Mouse (Mus musculus) ES-Bruce4 (cell line): Measurements from ENCODE around the gene Slc25a28. TPM values are rescaled to one million over a fixed set of nuclear protein-coding genes. Genes with fewer than 3 reads are reported as not detected.

Experiments used
- H3K27ac ChIP-seq: 2 replicates; pipeline ENCODE4 v1.5.1; 2012; ENCODE audit warnings: low read length, inconsistent platforms; ENCODE audit not compliant: insufficient read depth
- H3K27me3 ChIP-seq: 2 replicates; pipeline ENCODE4 v1.6.1; 2012; ENCODE audit warnings: mild to moderate bottlenecking, low read length, inconsistent platforms; ENCODE audit not compliant: control insufficient read depth, poor library complexity, insufficient read depth, severe bottlenecking
- H3K36me3 ChIP-seq: 2 replicates; pipeline ENCODE4 v1.6.1; 2012; ENCODE audit warnings: inconsistent platforms, mild to moderate bottlenecking, low read length, moderate library complexity; ENCODE audit not compliant: control insufficient read depth, poor library complexity, insufficient read depth, severe bottlenecking
- H3K4me1 ChIP-seq: one replicate; pipeline ENCODE4 v1.8.1; 2011; ENCODE audit warnings: low read length; ENCODE audit not compliant: control insufficient read depth, insufficient read depth
- H3K4me3 ChIP-seq: 2 replicates; pipeline ENCODE4 v1.5.1; 2011; ENCODE audit warnings: low read depth, mild to moderate bottlenecking, low read length
- H3K9ac ChIP-seq: 2 replicates; pipeline ENCODE4 v1.6.1; 2012; ENCODE audit warnings: low read depth, mild to moderate bottlenecking, inconsistent platforms; ENCODE audit not compliant: poor library complexity, severe bottlenecking
- H3K9me3 ChIP-seq: replicated peaks from 2 replicates; pipeline ENCODE4 v1.6.1; 2012; ENCODE audit warnings: mild to moderate bottlenecking, low read length, inconsistent platforms; ENCODE audit not compliant: control insufficient read depth, poor library complexity, insufficient read depth, severe bottlenecking
- CTCF ChIP-seq: IDR thresholded peaks from one replicate; pipeline ENCODE4 v1.8.1; 2011; ENCODE audit warnings: low read depth, low read length
- EP300 ChIP-seq: IDR thresholded peaks from 2 replicates; pipeline ENCODE4 v1.6.1; 2011; ENCODE audit warnings: low read depth, low read length; ENCODE audit not compliant: insufficient read depth
- POLR2A ChIP-seq: IDR thresholded peaks from one replicate; pipeline ENCODE4 v1.8.1; 2011; ENCODE audit warnings: low read length; ENCODE audit not compliant: insufficient read depth
- polyA plus RNA-seq: library from polyadenylated mRNA; stranded (reverse); fragments of >200 nt; gene quantifications from 2 replicates; pipeline ENCODE4 v1.2.4, GENCODE M21; 2011; ENCODE audit warnings: low read depth; ENCODE audit not compliant: missing spikeins, insufficient read depth, insufficient read length

Slc25a28 gene
- polyA plus RNA-seq, 1 experiment: 31.2 TPM

GRCm38 (mm10) chr19:43651241-43651785 lies 23.4 kb downstream of the Slc25a28 start:
- Histone ChIP-seq H3K36me3 (no peaks in the 10 kb centered on the region), H3K4me3 (no peak overlapping the region), H3K9me3 (no peaks in the 10 kb centered on the region), H3K27ac (no peak overlapping the region), H3K4me1 (peaks cover 4% of the 10 kb centered on the region), H3K27me3 (no peaks in the 10 kb centered on the region), H3K9ac (no peak overlapping the region)
- TF ChIP-seq EP300 (no peak), CTCF (no peak), POLR2A (no peak)

- Histone ChIP-seq H3K9me3 (no peaks in the 10 kb centered on the region), H3K9ac (no peak overlapping the region)
- TF ChIP-seq EP300 (no peak), CTCF (no peak), POLR2A (no peak)
Measured at GRCm38 (mm10) chr19:43648343-43648742, 26.3 kb downstream of the Slc25a28 start.

GRCm38 (mm10) chr19:43647261-43647660 lies 27.4 kb downstream of the Slc25a28 start:
- H3K4me1 ChIP-seq: peaks cover 6% of the 10 kb centered on the region
- H3K4me3 ChIP-seq: no peak overlapping the region
- no peaks in the 10 kb centered on the region for H3K9me3 ChIP-seq
- H3K9ac ChIP-seq: no peak overlapping the region
- TF ChIP-seq POLR2A (no peak), CTCF (no peak)
- H3K27me3 ChIP-seq: no peaks in the 10 kb centered on the region
- no peaks in the 10 kb centered on the region for H3K36me3 ChIP-seq
- H3K27ac ChIP-seq: no peak overlapping the region

More at GRCm38 (mm10) chr19:43648343-43648742, 26.3 kb downstream of the Slc25a28 start:
- no peaks in the 10 kb centered on the region for H3K36me3 ChIP-seq
- peaks cover 6% of the 10 kb centered on the region for H3K4me1 ChIP-seq
- H3K27me3 ChIP-seq: no peaks in the 10 kb centered on the region
- H3K27ac ChIP-seq: no peak overlapping the region
- H3K4me3 ChIP-seq: no peak overlapping the region

- no peak overlapping the region for H3K27ac ChIP-seq
- TF ChIP-seq CTCF: no peak
- no peak for TF ChIP-seq POLR2A
- no peak for TF ChIP-seq EP300
- H3K4me3 ChIP-seq: no peak overlapping the region
- H3K27me3 ChIP-seq: no peaks in the 10 kb centered on the region
- H3K4me1 ChIP-seq: peaks cover 6% of the 10 kb centered on the region
- no peak overlapping the region for H3K9ac ChIP-seq
- no peaks in the 10 kb centered on the region for H3K9me3 ChIP-seq
- no peaks in the 10 kb centered on the region for H3K36me3 ChIP-seq
Measured at GRCm38 (mm10) chr19:43646852-43647251, 27.8 kb downstream of the Slc25a28 start.

- H3K36me3 ChIP-seq: no peaks in the 10 kb centered on the region
- H3K4me3 ChIP-seq: no peak overlapping the region
- H3K27ac ChIP-seq: no peak overlapping the region
- peaks cover 6% of the 10 kb centered on the region for H3K4me1 ChIP-seq
- H3K9ac ChIP-seq: no peak overlapping the region
- no peaks in the 10 kb centered on the region for H3K9me3 ChIP-seq
- no peaks in the 10 kb centered on the region for H3K27me3 ChIP-seq
- TF ChIP-seq POLR2A (no peak), CTCF (no peak), EP300 (no peak)
Measured at GRCm38 (mm10) chr19:43645508-43645907, 29.2 kb downstream of the Slc25a28 start.

GRCm38 (mm10) chr19:43642843-43643242 lies 31.8 kb downstream of the Slc25a28 start:
- H3K36me3 ChIP-seq: no peaks in the 10 kb centered on the region
- no peak overlapping the region for H3K4me3 ChIP-seq
- no peak overlapping the region for H3K27ac ChIP-seq
- TF ChIP-seq CTCF (no peak), POLR2A (no peak), EP300 (no peak)
- H3K9ac ChIP-seq: no peak overlapping the region
- peaks cover 6% of the 10 kb centered on the region for H3K4me1 ChIP-seq
- no peaks in the 10 kb centered on the region for H3K27me3 ChIP-seq
- no peaks in the 10 kb centered on the region for H3K9me3 ChIP-seq
